Mouse (Mus musculus): ENCODE results near the gene Zdhhc1.

DNA sequence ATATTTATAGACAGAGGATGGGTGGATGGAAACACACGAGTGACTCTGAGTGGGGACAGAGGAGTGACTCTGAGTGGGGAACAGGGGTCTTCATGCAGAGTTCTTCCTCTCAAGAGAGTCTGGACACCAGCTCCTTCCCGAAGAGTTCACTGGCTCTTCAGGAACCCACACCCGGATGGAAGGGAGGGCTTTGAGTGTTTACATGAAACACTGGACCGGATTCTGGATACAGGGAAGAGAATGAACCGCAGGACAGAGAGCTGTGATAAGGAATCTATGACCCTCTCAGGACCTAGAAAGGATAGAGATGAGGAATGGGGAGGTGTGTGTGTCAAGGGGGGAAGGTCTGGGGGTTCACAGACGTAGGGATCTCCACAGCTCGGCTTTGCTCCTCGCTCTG, 20.6 kb upstream of the Zdhhc1 start:
- TF ChIP-seq CTCF (IDR thresholded peaks at IDR 0.05; ENCODE audit: control insufficient read depth, insufficient read depth, insufficient replicate concordance, low read depth, low read length): no peak
- TF ChIP-seq POLR2A (IDR thresholded peaks at IDR 0.05; ENCODE audit: control insufficient read depth, low read depth, low read length): no peak

Data from testis, adult 2 months (tissue).